Mouse (Mus musculus): ENCODE results near the gene Tbkbp1. TPM values are rescaled to one million over a fixed set of nuclear protein-coding genes. Genes with fewer than 3 reads are reported as not detected.

Gene Tbkbp1
- polyA plus RNA-seq, 2 experiments, result 0.90 to 2.4 TPM

GRCm38 (mm10) chr11:97146724-97147123, 4.6 kb downstream of the Tbkbp1 start:
- H3K4me2 ChIP-seq (ENCODE audit: low read depth), result no peak overlapping the region
- no peaks in the 10 kb centered on the region for H3K36me3 ChIP-seq (replicated peaks; ENCODE audit: control insufficient read depth, insufficient read depth, low read depth)
- peak; percentile 91 for TF ChIP-seq CTCF (IDR thresholded peaks at IDR 0.05; ENCODE audit: low read depth)
- no peak for TF ChIP-seq EP300 (IDR thresholded peaks at IDR 0.05; ENCODE audit: low read depth)
- ATAC-seq (ENCODE audit: insufficient read depth), result no peak
- no peak overlapping the region for H3K27ac ChIP-seq
- H3K4me3 ChIP-seq (ENCODE audit: insufficient read depth in 1 of 2, low read depth in 2 of 2, low read length in 2 of 2), result no peak overlapping the region
- H3K9me3 ChIP-seq (ENCODE audit: control insufficient read depth, low read length), result no peaks in the 10 kb centered on the region
- no peak overlapping the region for H3K9ac ChIP-seq (replicated peaks)
- DNase-seq (ENCODE audit: low read depth in 3 of 3, low spot score in 3 of 3), result peak; percentile 26 to 38 (median 29)
- H3K4me1 ChIP-seq (replicated peaks; ENCODE audit: control insufficient read depth in 2 of 2, insufficient read depth in 2 of 2, low read length in 1 of 2), result peaks cover 0 to 2% of the 10 kb centered on the region in 2 experiments; a peak in 1 of 4 replicates
- WGBS (ENCODE audit: insufficient replicate concordance), result 15% methylated on average over 8 of the region's 8 CpGs
- peaks cover 28% of the 10 kb centered on the region for H3K27me3 ChIP-seq (ENCODE audit: control insufficient read depth, insufficient read depth, low read length)

- H3K4me2 ChIP-seq (ENCODE audit: low read depth), result no peak overlapping the region
These were observed 5.3 kb downstream of the Tbkbp1 start for GRCm38 (mm10) chr11:97145951-97146350.

GRCm38 (mm10) chr11:97145320-97145719, 6.0 kb downstream of the Tbkbp1 start:
- Histone ChIP-seq H3K36me3 (replicated peaks; ENCODE audit: control insufficient read depth, insufficient read depth, low read depth) (no peaks in the 10 kb centered on the region), H3K4me3 (ENCODE audit: insufficient read depth in 1 of 2, low read depth in 2 of 2, low read length in 2 of 2) (no peak overlapping the region), H3K4me1 (replicated peaks; ENCODE audit: control insufficient read depth in 2 of 2, insufficient read depth in 2 of 2, low read length in 1 of 2) (peaks cover 0 to 2% of the 10 kb centered on the region in 2 experiments; a peak in 1 of 4 replicates), H3K9ac (replicated peaks) (no peak overlapping the region), H3K27me3 (ENCODE audit: control insufficient read depth, insufficient read depth, low read length) (peaks cover 14% of the 10 kb centered on the region), H3K9me3 (ENCODE audit: control insufficient read depth, low read length) (no peaks in the 10 kb centered on the region), H3K4me2 (ENCODE audit: low read depth) (no peak overlapping the region), H3K27ac (no peak overlapping the region)
- ATAC-seq (ENCODE audit: insufficient read depth) (no peak), DNase-seq (ENCODE audit: low read depth in 3 of 3, low spot score in 3 of 3) (no peak)
- 62% methylated on average over 2 of the region's 2 CpGs for WGBS (ENCODE audit: insufficient replicate concordance)
- TF ChIP-seq CTCF (IDR thresholded peaks at IDR 0.05; ENCODE audit: low read depth) (no peak), EP300 (IDR thresholded peaks at IDR 0.05; ENCODE audit: low read depth) (no peak)

More at GRCm38 (mm10) chr11:97145951-97146350, 5.3 kb downstream of the Tbkbp1 start:
- no peak for ATAC-seq (ENCODE audit: insufficient read depth)
- DNase-seq (ENCODE audit: low read depth in 3 of 3, low spot score in 3 of 3), result no peak
- H3K9me3 ChIP-seq (ENCODE audit: control insufficient read depth, low read length), result no peaks in the 10 kb centered on the region
- WGBS (ENCODE audit: insufficient replicate concordance), result 69% methylated on average over 9 of the region's 9 CpGs
- no peak overlapping the region for H3K9ac ChIP-seq (replicated peaks)
- no peaks in the 10 kb centered on the region for H3K36me3 ChIP-seq (replicated peaks; ENCODE audit: control insufficient read depth, insufficient read depth, low read depth)
- H3K27me3 ChIP-seq (ENCODE audit: control insufficient read depth, insufficient read depth, low read length), result peaks cover 20% of the 10 kb centered on the region
- peaks cover 0 to 2% of the 10 kb centered on the region in 2 experiments; a peak in 1 of 4 replicates for H3K4me1 ChIP-seq (replicated peaks; ENCODE audit: control insufficient read depth in 2 of 2, insufficient read depth in 2 of 2, low read length in 1 of 2)
- no peak for TF ChIP-seq EP300 (IDR thresholded peaks at IDR 0.05; ENCODE audit: low read depth)
- no peak for TF ChIP-seq CTCF (IDR thresholded peaks at IDR 0.05; ENCODE audit: low read depth)
- no peak overlapping the region for H3K4me3 ChIP-seq (ENCODE audit: insufficient read depth in 1 of 2, low read depth in 2 of 2, low read length in 2 of 2)
- no peak overlapping the region for H3K27ac ChIP-seq

GRCm38 (mm10) chr11:97143196-97143900, 7.9 kb downstream of the Tbkbp1 start:
- Histone ChIP-seq H3K4me1 (replicated peaks; ENCODE audit: control insufficient read depth in 2 of 2, insufficient read depth in 2 of 2, low read length in 1 of 2) (peaks cover 0 to 2% of the 10 kb centered on the region in 2 experiments; a peak in 1 of 4 replicates), H3K27me3 (ENCODE audit: control insufficient read depth, insufficient read depth, low read length) (no peaks in the 10 kb centered on the region; the same call in 1 of the 2 replicates), H3K4me3 (ENCODE audit: insufficient read depth in 1 of 2, low read depth in 2 of 2, low read length in 2 of 2) (no peak overlapping the region), H3K4me2 (ENCODE audit: low read depth) (no peak overlapping the region), H3K9ac (replicated peaks) (no peak overlapping the region), H3K36me3 (replicated peaks; ENCODE audit: control insufficient read depth, insufficient read depth, low read depth) (no peaks in the 10 kb centered on the region), H3K9me3 (ENCODE audit: control insufficient read depth, low read length) (no peaks in the 10 kb centered on the region), H3K27ac (no peak overlapping the region)
- ATAC-seq (ENCODE audit: insufficient read depth) (no peak), DNase-seq (ENCODE audit: low read depth in 3 of 3, low spot score in 3 of 3) (no peak)
- TF ChIP-seq EP300 (IDR thresholded peaks at IDR 0.05; ENCODE audit: low read depth) (no peak), CTCF (IDR thresholded peaks at IDR 0.05; ENCODE audit: low read depth) (no peak)
- WGBS (ENCODE audit: insufficient replicate concordance), result 42% methylated on average over 9 of the region's 9 CpGs

- H3K4me1 ChIP-seq (replicated peaks; ENCODE audit: control insufficient read depth in 2 of 2, insufficient read depth in 2 of 2, low read length in 1 of 2), result peaks cover 0 to 2% of the 10 kb centered on the region in 2 experiments; a peak in 1 of 4 replicates
- no peaks in the 10 kb centered on the region for H3K36me3 ChIP-seq (replicated peaks; ENCODE audit: control insufficient read depth, insufficient read depth, low read depth)
- WGBS (ENCODE audit: insufficient replicate concordance), result 30% methylated on average over 8 of the region's 8 CpGs
- no peak for TF ChIP-seq EP300 (IDR thresholded peaks at IDR 0.05; ENCODE audit: low read depth)
- no peak for TF ChIP-seq CTCF (IDR thresholded peaks at IDR 0.05; ENCODE audit: low read depth)
- H3K27ac ChIP-seq, result no peak overlapping the region
- no peak for ATAC-seq (ENCODE audit: insufficient read depth)
- H3K27me3 ChIP-seq (ENCODE audit: control insufficient read depth, insufficient read depth, low read length), result no peaks in the 10 kb centered on the region; the same call in 1 of the 2 replicates
- no peak overlapping the region for H3K4me3 ChIP-seq (ENCODE audit: insufficient read depth in 1 of 2, low read depth in 2 of 2, low read length in 2 of 2)
- no peaks in the 10 kb centered on the region for H3K9me3 ChIP-seq (ENCODE audit: control insufficient read depth, low read length)
- DNase-seq (ENCODE audit: low read depth in 3 of 3, low spot score in 3 of 3), result no peak
- no peak overlapping the region for H3K4me2 ChIP-seq (ENCODE audit: low read depth)
- H3K9ac ChIP-seq (replicated peaks), result no peak overlapping the region
These were observed 9.1 kb downstream of the Tbkbp1 start for GRCm38 (mm10) chr11:97142159-97142608.

Measured in liver, embryonic 14.5 days (tissue).